Mouse (Mus musculus) retina, postnatal 1 day (tissue): ENCODE measurements around the gene Cilp.
"Not testable (repeated sequence)": the region's sequence is repeated elsewhere in the genome, so short reads cannot be mapped to it uniquely, and the experiment has no call there.

Experiments
- DNase-seq: peaks from one replicate; pipeline ENCODE4 v3.0.0-alpha.2; 2012

Gene Cilp

GRCm38 (mm10) chr9:65264959-65265358 is at the start of gene Cilp:
Gene Cilp (plus strand): TSS chr9:65265180.
- no peak for DNase-seq

GRCm38 (mm10) chr9:65215494-65216126 is 49.4 kb upstream of the Cilp start:
- no peak for DNase-seq

GRCm38 (mm10) chr9:65216972-65217371 is 48.0 kb upstream of the Cilp start:
- DNase-seq: no peak

GRCm38 (mm10) chr9:65217661-65218060 is 47.3 kb upstream of the Cilp start:
- no peak for DNase-seq

- no peak for DNase-seq
Observed at GRCm38 (mm10) chr9:65218916-65219315, 46.1 kb upstream of the Cilp start.

GRCm38 (mm10) chr9:65220398-65220797 is 44.6 kb upstream of the Cilp start:
- DNase-seq: not testable (repeated sequence)

GRCm38 (mm10) chr9:65223927-65224326 is 41.1 kb upstream of the Cilp start:
- peak; percentile 62 for DNase-seq

- peak; percentile 76 for DNase-seq
Observed at GRCm38 (mm10) chr9:65225795-65226194, 39.2 kb upstream of the Cilp start.

GRCm38 (mm10) chr9:65230250-65230649 is 34.7 kb upstream of the Cilp start:
- no peak for DNase-seq

- peak; percentile 83 for DNase-seq
Observed at GRCm38 (mm10) chr9:65231284-65231683, 33.7 kb upstream of the Cilp start.

- DNase-seq: no peak
Observed at GRCm38 (mm10) chr9:65233243-65233985, 31.6 kb upstream of the Cilp start.

GRCm38 (mm10) chr9:65234734-65235133 is 30.2 kb upstream of the Cilp start:
- no peak for DNase-seq

GRCm38 (mm10) chr9:65235601-65236000 is 29.4 kb upstream of the Cilp start:
- DNase-seq: no peak

- DNase-seq: no peak
Observed at GRCm38 (mm10) chr9:65237616-65238015, 27.4 kb upstream of the Cilp start.

GRCm38 (mm10) chr9:65238191-65238760 is 26.7 kb upstream of the Cilp start:
- DNase-seq: no peak

GRCm38 (mm10) chr9:65239176-65239575 is 25.8 kb upstream of the Cilp start:
- DNase-seq: no peak

GRCm38 (mm10) chr9:65239731-65240130 is 25.2 kb upstream of the Cilp start:
- DNase-seq: no peak

- DNase-seq: no peak
Observed at GRCm38 (mm10) chr9:65240587-65240986, 24.4 kb upstream of the Cilp start.

GRCm38 (mm10) chr9:65241973-65242372 is 23.0 kb upstream of the Cilp start:
- no peak for DNase-seq

GRCm38 (mm10) chr9:65243249-65243648 is 21.7 kb upstream of the Cilp start:
- no peak for DNase-seq

- no peak for DNase-seq
Observed at GRCm38 (mm10) chr9:65244036-65244806, 20.8 kb upstream of the Cilp start.

GRCm38 (mm10) chr9:65247502-65248376 is 17.2 kb upstream of the Cilp start:
- DNase-seq: no peak

- no peak for DNase-seq
Observed at GRCm38 (mm10) chr9:65248377-65248690, 16.6 kb upstream of the Cilp start.
